Mouse (Mus musculus) testis, adult 2 months (tissue): ENCODE results near the gene Vav1.

Source experiments
- CTCF ChIP-seq: fragments of 200-500 bp; IDR thresholded peaks from 2 replicates; pipeline ENCODE4 v1.5.1; 2012; ENCODE audit warnings: low read depth, mild to moderate bottlenecking, inconsistent platforms, low read length, moderate library complexity; ENCODE audit not compliant: control insufficient read depth, insufficient read depth, insufficient replicate concordance
- POLR2A ChIP-seq: fragments of 200-500 bp; IDR thresholded peaks from 2 replicates; pipeline ENCODE4 v1.6.1; 2012; ENCODE audit warnings: low read depth, mild to moderate bottlenecking, inconsistent platforms, low read length, moderate library complexity; ENCODE audit not compliant: control insufficient read depth

GRCm38 (mm10) chr17:57330993-57331392, 52.1 kb downstream of the Vav1 start:
- no peak for TF ChIP-seq CTCF
- TF ChIP-seq POLR2A: no peak
